Mouse (Mus musculus) heart, embryonic 13.5 days (tissue): ENCODE measurements around the gene Fermt3. TPM values are rescaled to one million over a fixed set of nuclear protein-coding genes. Genes with fewer than 3 reads are reported as not detected.

Source experiments
- ATAC-seq: fragments of 200-750 bp; cut with Nextera tagmentation; 2 replicates; pipeline ENCODE4 v1.8.0; 2017; ENCODE audit warnings: moderate TSS enrichment; ENCODE audit not compliant: insufficient number of reproducible peaks, low FRiP score, low TSS enrichment; ENCODE audit errors: extremely low read depth
- H3K27ac ChIP-seq: fragments of 300-500 bp; sonication (generic); replicated peaks from 2 replicates; pipeline ENCODE4 v1.5.1; 2015; ENCODE audit warnings: moderate library complexity, mild to moderate bottlenecking, inconsistent platforms
- H3K27me3 ChIP-seq: fragments of 300-500 bp; sonication (generic); replicated peaks from 2 replicates; pipeline ENCODE4 v1.6.1; 2015; ENCODE audit warnings: mild to moderate bottlenecking, inconsistent platforms
- H3K36me3 ChIP-seq: fragments of 300-500 bp; sonication (generic); 2 replicates; pipeline ENCODE4 v1.6.1; 2015; ENCODE audit warnings: mild to moderate bottlenecking, inconsistent platforms
- H3K4me1 ChIP-seq: fragments of 300-500 bp; sonication (generic); 2 replicates; pipeline ENCODE4 v1.6.1; 2015; ENCODE audit warnings: inconsistent platforms
- H3K4me2 ChIP-seq: fragments of 300-500 bp; sonication (generic); 2 replicates; pipeline ENCODE4 v1.6.1; 2015; ENCODE audit warnings: inconsistent platforms, mild to moderate bottlenecking, moderate library complexity
- H3K4me3 ChIP-seq: fragments of 300-500 bp; sonication (generic); 2 replicates; pipeline ENCODE4 v1.5.1; 2015; ENCODE audit warnings: moderate library complexity, mild to moderate bottlenecking, inconsistent platforms
- H3K9ac ChIP-seq: fragments of 300-500 bp; sonication (generic); 2 replicates; pipeline ENCODE4 v1.6.1; 2015; ENCODE audit warnings: inconsistent platforms, mild to moderate bottlenecking, moderate library complexity
- H3K9me3 ChIP-seq: fragments of 300-500 bp; sonication (generic); 2 replicates; pipeline ENCODE4 v1.6.1; 2016; ENCODE audit warnings: inconsistent platforms
- WGBS: fragments of 180-500 bp; shearing (Covaris S2); methylation state at CpG from one replicate; pipeline ENCODE4 v1.1.7; 2015; ENCODE audit warnings: mixed read lengths; 5-methylcytosine and 5-hydroxymethylcytosine counted together
- polyA plus RNA-seq: library from polyadenylated mRNA; unstranded; fragments of >200 nt; fragmentation: Nextera tagmentation; extraction: Ambion mirVana; gene quantifications from 2 replicates; pipeline ENCODE4 v1.2.1, GENCODE M21; 2015

The Fermt3 gene
- polyA plus RNA-seq, 1 experiment from 2014 or later, result 8.1 TPM

GRCm38 (mm10) chr19:6977759-6978638 is 41.3 kb downstream of the Fermt3 start:
- Histone ChIP-seq H3K4me2 (peak overlapping the region; percentile 87), H3K4me3 (peak overlapping the region; percentile 82), H3K36me3 (peaks cover 43% of the 10 kb centered on the region), H3K27ac (peak overlapping the region; percentile 97; the same call in 1 of the 2 replicates), H3K9me3 (no peaks in the 10 kb centered on the region), H3K27me3 (no peaks in the 10 kb centered on the region), H3K4me1 (peaks cover 51% of the 10 kb centered on the region), H3K9ac (peak overlapping the region; percentile 87)
- 70% methylated on average over 13 of the region's 13 CpGs for WGBS
- ATAC-seq, result no peak

- Histone ChIP-seq H3K4me2 (peak within 1 kb of the TSS; percentile 81), H3K27me3 (no peaks in the 10 kb centered on the region), H3K36me3 (peaks cover 24% of the 10 kb centered on the region), H3K9ac (peak within 1 kb of the TSS; percentile 93), H3K27ac (peak within 1 kb of the TSS; percentile 81), H3K4me1 (peaks cover 53% of the 10 kb centered on the region), H3K9me3 (no peaks in the 10 kb centered on the region), H3K4me3 (peak within 1 kb of the TSS; percentile 86)
- no peak for ATAC-seq
- WGBS, result under 1% methylated on average over 16 of the region's 16 CpGs
Measured at GRCm38 (mm10) chr19:6975537-6976521, 43.4 kb downstream of the Fermt3 start, which contains the start of gene Plcb3. TSS of gene Plcb3 (minus strand) at chr19:6976470.

DNA sequence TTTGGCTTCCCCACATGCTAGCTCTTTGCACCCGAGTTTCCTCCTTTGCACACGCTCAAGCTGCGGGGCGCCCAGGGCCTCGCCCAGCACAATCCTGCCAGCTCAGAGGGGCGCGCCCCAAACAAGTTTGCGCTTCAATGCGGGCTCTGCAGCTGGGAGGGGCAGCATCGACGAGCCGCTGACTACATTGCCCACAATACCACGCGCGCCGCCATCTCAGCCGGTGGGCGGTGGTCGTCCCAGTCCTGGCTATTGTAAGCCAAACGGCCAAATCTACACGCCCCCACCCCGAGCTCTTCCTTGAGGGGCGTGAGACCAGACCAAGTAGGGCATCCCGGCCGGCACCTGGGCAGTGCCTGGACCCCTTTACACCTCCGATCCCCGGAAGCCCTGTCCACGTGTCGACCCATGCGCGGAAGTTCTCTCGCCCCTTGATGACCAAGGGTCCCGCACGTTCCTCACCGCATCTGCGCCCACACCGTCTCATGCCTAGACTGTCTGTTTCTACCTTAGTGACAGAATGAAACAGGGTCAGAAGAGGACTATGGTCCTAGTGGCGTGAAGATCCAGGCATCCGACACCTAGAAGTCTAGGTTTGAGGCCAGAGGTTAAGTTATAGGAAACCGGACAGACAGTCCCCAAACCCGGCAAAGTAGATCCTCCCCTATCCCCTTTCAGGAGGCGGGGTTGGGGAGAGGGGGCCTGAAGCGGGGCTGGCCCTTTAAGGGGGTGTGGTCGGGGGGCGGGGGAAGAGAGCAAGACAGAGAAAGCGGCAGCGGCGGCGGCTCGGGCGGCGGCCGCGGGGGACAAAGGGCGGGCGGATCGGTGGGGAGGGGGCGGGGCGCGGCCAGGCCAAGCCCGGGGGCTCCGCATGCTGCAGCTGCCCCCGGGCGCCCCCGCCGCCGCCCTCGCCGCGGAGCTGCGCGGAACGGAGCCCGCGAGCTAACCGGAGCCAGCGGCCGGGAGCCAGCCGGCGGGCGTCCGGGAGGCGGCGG is 44.8 kb downstream of the Fermt3 start, which contains the start of gene Ppp1r14b:
Gene Ppp1r14b, plus strand, starts transcription at position 758 of the 995 bp plus-strand sequence.
- H3K4me1 ChIP-seq, result peaks cover 64% of the 10 kb centered on the region
- peak within 1 kb of the TSS; percentile 93 for H3K9ac ChIP-seq
- peak within 1 kb of the TSS; percentile 86 for H3K4me3 ChIP-seq
- ATAC-seq, result peak; percentile 28; the same call in 1 of the 2 replicates
- H3K9me3 ChIP-seq, result no peaks in the 10 kb centered on the region
- peaks cover 24% of the 10 kb centered on the region for H3K36me3 ChIP-seq
- H3K27me3 ChIP-seq, result no peaks in the 10 kb centered on the region
- H3K27ac ChIP-seq, result peak within 1 kb of the TSS; percentile 81
- WGBS, result under 1% methylated on average over 62 of the region's 84 CpGs
- H3K4me2 ChIP-seq, result peak within 1 kb of the TSS; percentile 81

GRCm38 (mm10) chr19:6973581-6974190 is 45.6 kb downstream of the Fermt3 start:
- Histone ChIP-seq H3K27ac (no peak overlapping the region), H3K9ac (peak overlapping the region; percentile 93), H3K4me2 (peak overlapping the region; percentile 81), H3K4me3 (peak overlapping the region; percentile 86), H3K9me3 (no peaks in the 10 kb centered on the region), H3K36me3 (peaks cover 23% of the 10 kb centered on the region), H3K4me1 (peaks cover 62% of the 10 kb centered on the region), H3K27me3 (no peaks in the 10 kb centered on the region)
- WGBS, result 38% methylated on average over 12 of the region's 12 CpGs
- no peak for ATAC-seq

GRCm38 (mm10) chr19:6972247-6972917 is 46.9 kb downstream of the Fermt3 start:
- Histone ChIP-seq H3K4me2 (no peak overlapping the region), H3K27me3 (no peaks in the 10 kb centered on the region), H3K4me1 (peaks cover 59% of the 10 kb centered on the region), H3K9ac (peak overlapping the region; percentile 2; the same call in 1 of the 2 replicates), H3K9me3 (no peaks in the 10 kb centered on the region), H3K36me3 (peaks cover 10% of the 10 kb centered on the region), H3K27ac (no peak overlapping the region), H3K4me3 (no peak overlapping the region)
- no peak for ATAC-seq
- WGBS, result 81% methylated on average over 13 of the region's 13 CpGs

DNA sequence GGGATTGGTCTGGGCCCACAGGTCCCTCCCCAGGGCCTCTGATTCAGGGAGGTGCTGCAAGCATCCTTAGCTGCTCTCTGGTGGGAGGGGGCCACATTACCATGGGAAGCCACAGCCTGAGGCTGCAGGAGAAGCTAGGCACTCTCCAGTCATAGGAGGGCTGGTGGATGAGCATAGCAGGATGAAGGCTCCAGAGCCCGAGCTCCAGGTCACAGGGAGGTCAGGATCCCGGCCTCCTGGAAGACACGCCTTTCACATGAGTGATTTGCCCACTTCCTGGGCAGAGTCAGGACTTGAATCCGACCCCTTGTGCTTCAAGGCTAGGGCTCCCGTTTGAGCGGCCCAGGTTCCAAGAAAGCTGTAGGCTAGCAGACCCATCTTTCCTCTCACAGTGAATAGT is 47.6 kb downstream of the Fermt3 start:
- ATAC-seq, result no peak
- peak overlapping the region; percentile 63 for H3K27ac ChIP-seq
- no peaks in the 10 kb centered on the region for H3K27me3 ChIP-seq
- 33% methylated on average over 6 of the region's 6 CpGs for WGBS
- no peak overlapping the region for H3K4me3 ChIP-seq
- H3K36me3 ChIP-seq, result peaks cover 8% of the 10 kb centered on the region
- peaks cover 53% of the 10 kb centered on the region for H3K4me1 ChIP-seq
- H3K9ac ChIP-seq, result peak overlapping the region; percentile 2
- no peaks in the 10 kb centered on the region for H3K9me3 ChIP-seq
- H3K4me2 ChIP-seq, result no peak overlapping the region

DNA sequence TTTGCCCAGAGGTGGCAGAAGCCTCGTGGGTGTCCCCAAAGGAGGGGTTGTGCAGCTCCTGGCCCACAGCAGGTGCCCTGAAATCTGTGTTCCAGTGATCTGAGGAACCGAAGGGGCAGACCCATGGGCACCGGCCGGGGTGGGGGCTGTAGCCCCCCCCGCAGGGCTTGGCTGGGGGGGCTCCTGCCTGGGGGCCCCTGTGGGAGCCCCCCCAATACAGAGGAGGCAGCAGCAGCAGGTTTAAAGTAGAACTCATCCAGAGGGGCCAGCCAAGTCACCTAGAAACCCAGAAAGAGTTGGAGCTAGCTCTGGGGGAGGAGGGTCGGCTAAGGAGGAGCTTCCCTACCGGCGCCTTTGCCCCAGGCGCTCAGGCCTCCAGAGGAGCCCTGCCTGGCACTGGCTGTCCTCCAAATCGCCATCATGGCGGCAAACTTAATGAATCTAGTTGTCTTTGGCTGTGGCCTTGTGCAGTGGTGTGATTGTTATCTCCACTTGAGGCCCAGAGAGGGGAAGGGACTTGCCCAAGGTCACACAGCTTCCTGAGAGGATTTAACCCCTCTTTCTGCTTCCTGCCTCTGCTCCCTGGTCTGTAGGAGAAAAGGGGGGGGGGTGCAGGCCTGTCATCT is 48.7 kb downstream of the Fermt3 start:
- H3K27ac ChIP-seq, result peak overlapping the region; percentile 63
- 19% methylated on average over 11 of the region's 11 CpGs for WGBS
- H3K9me3 ChIP-seq, result no peaks in the 10 kb centered on the region
- H3K4me1 ChIP-seq, result peaks cover 46% of the 10 kb centered on the region
- peak overlapping the region; percentile 89 for H3K9ac ChIP-seq
- H3K27me3 ChIP-seq, result no peaks in the 10 kb centered on the region
- ATAC-seq, result no peak
- H3K36me3 ChIP-seq, result peaks cover 15% of the 10 kb centered on the region
- peak overlapping the region; percentile 70 for H3K4me3 ChIP-seq
- peak overlapping the region; percentile 79 for H3K4me2 ChIP-seq

DNA sequence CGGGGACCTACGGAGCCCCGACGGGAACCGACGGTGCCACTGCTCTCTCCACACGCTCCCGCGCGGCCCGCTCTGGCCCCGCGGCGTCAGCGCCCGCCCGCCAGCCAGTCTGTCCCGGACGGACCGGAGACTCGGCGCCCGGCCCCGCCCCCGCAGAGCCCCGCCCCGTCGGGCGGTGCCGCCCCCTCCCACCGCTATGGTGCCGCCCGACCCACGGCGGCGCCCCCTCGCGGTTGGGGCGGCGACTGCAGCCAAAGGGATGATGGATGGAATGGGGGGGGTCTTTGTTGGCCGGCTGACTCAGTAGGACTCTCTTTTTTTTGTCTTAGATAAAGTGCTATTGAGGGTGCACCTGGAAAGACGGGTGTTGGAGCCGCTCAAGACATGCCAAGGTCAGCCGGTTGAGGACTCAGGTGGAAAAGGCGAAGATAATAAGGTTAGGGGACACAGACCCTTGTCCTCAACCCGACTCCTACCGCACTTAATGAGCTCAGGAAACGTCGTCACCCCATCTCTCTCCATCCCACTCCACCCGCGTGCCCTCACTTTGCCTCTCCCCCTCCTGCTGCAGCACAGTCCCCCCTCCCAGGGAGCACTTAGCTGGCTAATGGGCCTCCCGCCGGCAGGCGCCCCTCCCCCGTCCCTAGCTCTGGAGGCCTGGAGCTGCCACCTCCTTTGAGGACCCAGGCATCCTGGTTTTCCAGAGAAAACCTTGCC is 49.4 kb downstream of the Fermt3 start:
- no peaks in the 10 kb centered on the region for H3K27me3 ChIP-seq
- H3K27ac ChIP-seq, result peak overlapping the region; percentile 63
- H3K9me3 ChIP-seq, result no peaks in the 10 kb centered on the region
- H3K4me1 ChIP-seq, result peaks cover 46% of the 10 kb centered on the region
- peaks cover 22% of the 10 kb centered on the region for H3K36me3 ChIP-seq
- H3K4me2 ChIP-seq, result peak overlapping the region; percentile 79
- peak overlapping the region; percentile 89 for H3K9ac ChIP-seq
- ATAC-seq, result peak; percentile 69
- peak overlapping the region; percentile 70 for H3K4me3 ChIP-seq
- 1% methylated on average over 53 of the region's 55 CpGs for WGBS

GRCm38 (mm10) chr19:6969291-6969664 is 50.0 kb downstream of the Fermt3 start:
- peaks cover 46% of the 10 kb centered on the region for H3K4me1 ChIP-seq
- peak overlapping the region; percentile 40; the same call in 1 of the 2 replicates for H3K27ac ChIP-seq
- H3K4me3 ChIP-seq, result peak overlapping the region; percentile 70
- H3K36me3 ChIP-seq, result peaks cover 28% of the 10 kb centered on the region
- under 1% methylated on average over 20 of the region's 20 CpGs for WGBS
- no peaks in the 10 kb centered on the region for H3K9me3 ChIP-seq
- H3K27me3 ChIP-seq, result no peaks in the 10 kb centered on the region
- H3K9ac ChIP-seq, result peak overlapping the region; percentile 89
- H3K4me2 ChIP-seq, result peak overlapping the region; percentile 79
- ATAC-seq, result no peak
